Mouse (Mus musculus) CD8-positive naive resting alpha-beta T cell, adult 57 days (primary cell): Measurements from ENCODE around the gene Tas2r105. TPM values are rescaled to one million over a fixed set of nuclear protein-coding genes. Genes with fewer than 3 reads are reported as not detected.

ENCODE experiments used
- total RNA-seq: library from RNA; stranded (reverse); gene quantifications from one replicate; pipeline ENCODE4 v1.2.4, GENCODE M21; 2023

Tas2r105 gene
- not detected for total RNA-seq

DNA sequence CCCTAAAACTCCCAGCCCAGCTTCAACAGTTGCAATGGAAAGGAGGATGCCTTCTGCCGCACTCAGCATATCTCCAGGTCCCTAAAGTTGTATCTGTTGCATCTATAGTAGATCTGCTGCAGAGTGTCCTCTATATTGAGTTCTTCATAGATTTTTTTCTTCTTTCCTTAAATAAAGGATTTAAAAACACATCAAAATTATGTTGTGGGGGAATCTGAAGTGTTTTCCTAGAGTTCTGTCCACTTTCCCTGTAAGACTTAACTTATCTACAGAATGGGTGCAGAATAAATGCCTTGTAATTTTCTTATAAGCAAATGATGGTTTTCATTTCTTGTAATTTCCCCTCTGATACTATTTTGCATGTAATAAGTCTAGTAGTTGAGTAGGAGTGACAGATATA, at the start of gene Tas2r105:
Gene Tas2r105 (minus strand): TSS at position 101 of the 400 bp plus-strand sequence.

DNA sequence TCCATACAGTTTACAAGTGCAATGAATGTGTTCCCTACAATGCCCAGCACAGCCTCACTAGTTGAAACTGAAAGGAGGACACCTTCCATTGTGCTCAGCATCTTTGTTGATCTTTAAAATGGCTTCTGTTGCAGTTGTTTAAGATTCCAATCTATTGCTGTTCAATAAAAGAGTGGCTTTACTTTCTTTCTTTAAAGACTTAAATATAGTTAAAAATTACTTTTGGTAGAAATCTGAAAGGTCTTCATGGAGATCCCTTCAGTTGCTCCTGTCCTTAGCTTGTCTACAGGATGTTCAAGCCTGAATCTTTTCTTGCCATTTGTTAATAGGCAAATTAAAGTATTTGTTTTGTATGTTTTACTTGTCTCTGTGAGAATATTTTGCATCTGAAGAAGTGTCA, 2.7 kb upstream of the Tas2r105 start, which contains the start of gene Tas2r114:
Gene Tas2r114 (minus strand): TSS at position 101 of the 400 bp plus-strand sequence.

DNA sequence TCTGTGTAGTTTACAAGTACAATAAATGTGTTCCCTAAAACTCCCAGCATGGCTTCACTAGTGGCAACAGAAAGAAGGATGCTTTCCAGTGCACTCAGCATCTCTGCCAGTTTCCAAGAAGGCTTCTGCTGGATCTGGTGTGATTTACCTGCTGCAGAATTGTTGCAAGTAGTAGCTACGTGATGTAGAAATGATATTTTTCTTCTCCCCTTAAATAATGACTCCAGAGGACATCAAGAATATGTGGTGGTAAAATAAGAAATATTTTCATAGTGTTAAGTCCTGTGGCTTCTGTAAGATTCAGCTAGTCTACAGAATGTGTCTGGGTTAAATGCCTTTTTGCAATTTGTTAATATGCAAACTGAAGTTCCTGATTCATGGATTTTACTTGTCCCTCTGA, 1.7 kb downstream of the Tas2r105 start, which contains the start of gene Tas2r104:
Gene Tas2r104 (minus strand): TSS at position 101 of the 400 bp plus-strand sequence.

DNA sequence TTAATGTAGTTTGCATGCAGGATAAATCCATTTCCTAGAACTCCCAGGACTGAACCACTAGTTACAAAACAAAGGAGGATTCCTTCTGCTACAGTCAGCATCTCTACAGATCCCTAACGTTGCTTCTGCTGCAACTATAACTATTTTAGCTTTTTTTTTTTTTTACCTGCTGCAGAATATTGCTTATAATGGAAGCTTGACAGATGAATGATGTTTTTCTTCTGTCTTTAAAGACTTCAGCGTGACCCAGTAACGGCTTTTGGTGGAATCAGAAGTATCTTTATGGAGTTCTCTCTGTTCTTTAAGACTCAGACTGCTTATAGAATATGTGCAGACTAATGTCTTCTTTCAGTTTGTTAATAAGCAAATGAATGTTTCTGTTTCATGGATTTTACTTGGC, 8.5 kb downstream of the Tas2r105 start, which contains the start of gene Tas2r106:
Gene Tas2r106 (minus strand): TSS at position 101 of the 400 bp plus-strand sequence.

DNA sequence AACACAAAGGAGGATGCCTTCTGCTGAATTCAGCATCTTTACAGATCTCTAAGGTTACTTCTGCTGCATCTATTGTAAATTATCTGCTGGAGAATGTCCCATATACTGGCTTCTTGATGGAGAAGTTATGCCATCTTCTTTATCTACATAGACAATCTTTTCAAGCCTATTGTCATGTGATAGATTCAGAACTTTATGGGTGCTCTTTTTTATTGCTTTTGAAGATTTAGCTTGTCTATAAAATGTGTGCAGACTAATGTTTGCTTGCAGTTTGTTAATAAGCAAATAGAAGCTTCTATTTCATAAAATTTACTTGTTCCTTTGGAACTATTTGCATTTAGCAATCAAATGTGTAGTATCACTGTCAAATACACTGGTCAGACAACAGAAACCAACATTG, 27.2 kb downstream of the Tas2r105 start, which contains the start of gene Tas2r107:
Gene Tas2r107 (minus strand): TSS at position 101 of the 400 bp plus-strand sequence.

Other genes with a start within 250 kb of the Tas2r105 start
- gene 5430401F13Rik, start 201.1 kb downstream of the Tas2r105 start, total RNA-seq = not detected
- not detected for gene Gm6619, start 201.1 kb downstream of the Tas2r105 start, total RNA-seq
- not detected for gene Tas2r130, start 56.6 kb downstream of the Tas2r105 start, total RNA-seq
- gene Tas2r107, start 27.3 kb downstream of the Tas2r105 start, total RNA-seq = not detected
- gene Tas2r106, start 8.6 kb downstream of the Tas2r105 start, total RNA-seq = not detected
- not detected for gene Tas2r104, start 1.8 kb downstream of the Tas2r105 start, total RNA-seq
- gene Tas2r114, start 2.6 kb upstream of the Tas2r105 start, total RNA-seq = not detected